Comparison of ENCODE assay signal across 27 mouse cellular contexts in the genomic region with DNA sequence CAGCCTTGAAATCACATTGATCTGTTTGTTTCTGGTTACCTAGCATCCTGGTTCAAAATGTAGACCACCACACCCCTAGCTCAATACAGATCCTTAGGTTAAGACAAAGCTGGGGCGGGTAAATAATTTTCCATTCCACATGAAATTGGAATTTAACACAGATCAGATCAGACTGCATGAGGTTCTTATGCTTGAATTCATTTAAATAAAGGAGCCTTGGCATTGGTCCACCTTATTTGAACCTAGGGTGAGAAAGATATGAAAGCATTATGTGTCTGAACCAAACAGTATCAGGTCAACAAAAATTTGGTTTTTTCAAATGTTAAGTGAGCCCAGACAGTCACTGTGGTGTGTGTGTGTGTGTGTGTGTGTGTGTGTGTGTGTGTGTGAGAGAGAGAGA.
DNase-seq lines count a peak whose midpoint lies in the region; ATAC-seq and TF ChIP-seq lines count a peak whose summit lies in the region.
"Had no signal": no experiment of that assay in that cellular context is flagged by ENCODE, and none has a peak within 500 bp of the region (broad histone marks: within the 10 kb centered on the region; RNA-seq: fewer than 3 reads in every experiment).

No protein-coding gene starts in this region.

- peak; percentile 23 for DNase-seq in embryonic facial prominence, embryonic 14.5 days (ENCODE audit: low spot score)
- no peak for DNase-seq in embryonic facial prominence, embryonic 10.5 days (ENCODE audit: low spot score)
- peak; percentile 4 for DNase-seq in kidney, adult 2 months
- peak; percentile 87 for DNase-seq in Muller cell, postnatal 12 days (ENCODE audit: inconsistent ontology term)
- peak; percentile 4 for DNase-seq in retina, embryonic 14.5 days (ENCODE audit: low spot score)
- DNase-seq in adrenal gland, adult (ENCODE audit: inconsistent age in 2 of 2, low spot score in 1 of 2), result no peak
- DNase-seq: adrenal gland, adult 8-10 months; adrenal gland, postnatal 25 days; B cell, adult 2 months; cerebellum, adult 11 months; cerebellum, adult 8-10 months; cerebellum, postnatal 14 days; forebrain, postnatal 0 days; gastrocnemius, adult 2 months; gastrocnemius, postnatal 14 days; heart, adult 11 months had no signal

- H3K27me3 ChIP-seq in embryonic facial prominence, embryonic 14.5 days (replicated peaks; ENCODE audit: control insufficient read depth, insufficient read depth, low read length), result no peaks in the 10 kb centered on the region
- H3K27me3 ChIP-seq in embryonic facial prominence, embryonic 10.5 days (replicated peaks; ENCODE audit: low read depth, poor library complexity, severe bottlenecking), result no peaks in the 10 kb centered on the region
- H3K27me3 ChIP-seq in kidney, adult 2 months (replicated peaks; ENCODE audit: control insufficient read depth, insufficient read depth, low read length), result no peaks in the 10 kb centered on the region
- H3K27me3 ChIP-seq in kidney, embryonic 14.5 days (ENCODE audit: control insufficient read depth, insufficient read depth, low read length), result no peaks in the 10 kb centered on the region
- H3K27me3 ChIP-seq: CH12.LX; embryonic facial prominence, embryonic 12.5 days; forebrain, embryonic 13.5 days; hindbrain, embryonic 13.5 days had no signal

- H3K36me3 ChIP-seq in embryonic facial prominence, embryonic 14.5 days (ENCODE audit: control insufficient read depth, insufficient read depth, low read length), result no peaks in the 10 kb centered on the region
- no peaks in the 10 kb centered on the region for H3K36me3 ChIP-seq in embryonic facial prominence, embryonic 10.5 days (replicated peaks)
- no peaks in the 10 kb centered on the region for H3K36me3 ChIP-seq in kidney, adult 2 months (ENCODE audit: control insufficient read depth, insufficient read depth, low read length)
- H3K36me3 ChIP-seq in kidney, embryonic 14.5 days (ENCODE audit: control insufficient read depth, insufficient read depth, low read length), result no peaks in the 10 kb centered on the region
- H3K36me3 ChIP-seq: embryonic facial prominence, embryonic 12.5 days; G1E; hindbrain, embryonic 13.5 days had no signal

- no peaks in the 10 kb centered on the region for H3K9me3 ChIP-seq in embryonic facial prominence, embryonic 14.5 days (ENCODE audit: control insufficient read depth, low read length)
- H3K9me3 ChIP-seq in embryonic facial prominence, embryonic 10.5 days, result no peaks in the 10 kb centered on the region
- H3K9me3 ChIP-seq in kidney, embryonic 14.5 days (ENCODE audit: control insufficient read depth, low read length), result no peaks in the 10 kb centered on the region
- H3K9me3 ChIP-seq: embryonic facial prominence, embryonic 12.5 days; forebrain, embryonic 13.5 days; G1E; hindbrain, embryonic 13.5 days had no signal

- TF ChIP-seq POLR2A in kidney, adult 2 months (IDR thresholded peaks at IDR 0.05; ENCODE audit: low read depth, low read length), result no peak

- no peak for TF ChIP-seq CTCF in kidney, adult 2 months (conservative IDR thresholded peaks at IDR 0.05; ENCODE audit: insufficient read depth, insufficient read length, low read depth, low read length)

- WGBS in embryonic facial prominence, embryonic 14.5 days, result 72% methylated on average over 1 of the region's 1 CpGs
- WGBS in embryonic facial prominence, embryonic 10.5 days, result 94% methylated on average over 1 of the region's 1 CpGs
- 86% methylated on average over 1 of the region's 1 CpGs for WGBS in kidney, adult 2 months
- WGBS in kidney, embryonic 14.5 days, result 87% methylated on average over 1 of the region's 1 CpGs

- no peaks in the 10 kb centered on the region for H3K4me1 ChIP-seq in embryonic facial prominence, embryonic 14.5 days (ENCODE audit: control insufficient read depth, insufficient read depth, low read length)
- no peaks in the 10 kb centered on the region for H3K4me1 ChIP-seq in embryonic facial prominence, embryonic 10.5 days
- H3K4me1 ChIP-seq in kidney, adult 2 months (ENCODE audit: control insufficient read depth, insufficient read depth, low read length), result no peaks in the 10 kb centered on the region
- no peaks in the 10 kb centered on the region for H3K4me1 ChIP-seq in kidney, embryonic 14.5 days (ENCODE audit: control insufficient read depth, insufficient read depth, low read length)
- H3K4me1 ChIP-seq: embryonic facial prominence, embryonic 12.5 days; forebrain, embryonic 13.5 days; hindbrain, embryonic 13.5 days had no signal

- no peak overlapping the region for H3K9ac ChIP-seq in embryonic facial prominence, embryonic 14.5 days (ENCODE audit: low read depth, low read length)
- no peak overlapping the region for H3K9ac ChIP-seq in kidney, embryonic 14.5 days (ENCODE audit: low read depth, low read length)
- H3K9ac ChIP-seq: embryonic facial prominence, embryonic 12.5 days; forebrain, embryonic 13.5 days; forebrain, postnatal 0 days; hindbrain, embryonic 13.5 days had no signal

- ATAC-seq in embryonic facial prominence, embryonic 14.5 days (ENCODE audit: low read depth), result no peak
- ATAC-seq in kidney, embryonic 14.5 days (ENCODE audit: low FRiP score, low TSS enrichment), result no peak
- ATAC-seq: forebrain, embryonic 13.5 days; forebrain, postnatal 0 days; hindbrain, embryonic 16.5 days; inflammation-experienced regulatory T-cells, adult 6 months; intestine, embryonic 16.5 days had no signal

- H3K27ac ChIP-seq in embryonic facial prominence, embryonic 14.5 days (replicated peaks; ENCODE audit: low read depth, low read length), result no peak overlapping the region
- no peak overlapping the region for H3K27ac ChIP-seq in embryonic facial prominence, embryonic 10.5 days (replicated peaks)
- H3K27ac ChIP-seq in kidney, adult 2 months (ENCODE audit: insufficient read depth, low read depth, low read length), result no peak overlapping the region
- H3K27ac ChIP-seq in kidney, embryonic 14.5 days (ENCODE audit: low read depth, low read length), result no peak overlapping the region
- H3K27ac ChIP-seq: embryonic facial prominence, embryonic 12.5 days; forebrain, embryonic 13.5 days; gastrocnemius, adult 2 months; hindbrain, embryonic 13.5 days had no signal

- H3K4me2 ChIP-seq in embryonic facial prominence, embryonic 14.5 days (ENCODE audit: low read depth, low read length), result no peak overlapping the region
- H3K4me2 ChIP-seq in kidney, embryonic 14.5 days (replicated peaks; ENCODE audit: low read depth, low read length), result no peak overlapping the region
- H3K4me2 ChIP-seq: embryonic facial prominence, embryonic 12.5 days; forebrain, embryonic 13.5 days; heart, embryonic 11.5 days; hindbrain, embryonic 13.5 days had no signal

- no peak overlapping the region for H3K4me3 ChIP-seq in embryonic facial prominence, embryonic 14.5 days (ENCODE audit: low read depth, low read length)
- H3K4me3 ChIP-seq in embryonic facial prominence, embryonic 10.5 days, result no peak overlapping the region
- H3K4me3 ChIP-seq in kidney, adult 2 months (ENCODE audit: insufficient read depth, low read depth, low read length), result no peak overlapping the region
- no peak overlapping the region for H3K4me3 ChIP-seq in kidney, embryonic 14.5 days (ENCODE audit: low read length)
- H3K4me3 ChIP-seq: embryonic facial prominence, embryonic 12.5 days; erythroblast, embryonic 14.5 days; forebrain, embryonic 13.5 days; gastrocnemius, adult 2 months; hindbrain, embryonic 13.5 days had no signal

Comparison
In these comparisons a context has a peak if more than half of its experiments do, and no peak if none do; other contexts are left out.
1. DNase-seq: peak in embryonic facial prominence, embryonic 14.5 days (single experiment), kidney, adult 2 months (single experiment), Muller cell, postnatal 12 days (single experiment) and retina, embryonic 14.5 days (single experiment); none in embryonic facial prominence, embryonic 10.5 days (single experiment) and adrenal gland, adult (0 of 2).